Mouse (Mus musculus) small intestine, adult 2 months (tissue): ENCODE data around the gene Heatr5a.
A peak's percentile ranks its signal among the peaks of the same experiment; 100 is the strongest.

Experiments
- CTCF ChIP-seq: fragments of 200-500 bp; IDR thresholded peaks from 2 replicates; pipeline ENCODE4 v1.5.1; 2012; ENCODE audit warnings: low read depth, mild to moderate bottlenecking, control low read depth, inconsistent platforms, low read length, moderate library complexity, mixed read lengths; ENCODE audit not compliant: insufficient replicate concordance, insufficient read length; ENCODE audit errors: extremely low read depth
- POLR2A ChIP-seq: fragments of 200-500 bp; IDR thresholded peaks from 2 replicates; pipeline ENCODE4 v1.6.1; 2012; ENCODE audit warnings: low read depth, mild to moderate bottlenecking, control low read depth, inconsistent platforms, low read length, moderate library complexity

DNA sequence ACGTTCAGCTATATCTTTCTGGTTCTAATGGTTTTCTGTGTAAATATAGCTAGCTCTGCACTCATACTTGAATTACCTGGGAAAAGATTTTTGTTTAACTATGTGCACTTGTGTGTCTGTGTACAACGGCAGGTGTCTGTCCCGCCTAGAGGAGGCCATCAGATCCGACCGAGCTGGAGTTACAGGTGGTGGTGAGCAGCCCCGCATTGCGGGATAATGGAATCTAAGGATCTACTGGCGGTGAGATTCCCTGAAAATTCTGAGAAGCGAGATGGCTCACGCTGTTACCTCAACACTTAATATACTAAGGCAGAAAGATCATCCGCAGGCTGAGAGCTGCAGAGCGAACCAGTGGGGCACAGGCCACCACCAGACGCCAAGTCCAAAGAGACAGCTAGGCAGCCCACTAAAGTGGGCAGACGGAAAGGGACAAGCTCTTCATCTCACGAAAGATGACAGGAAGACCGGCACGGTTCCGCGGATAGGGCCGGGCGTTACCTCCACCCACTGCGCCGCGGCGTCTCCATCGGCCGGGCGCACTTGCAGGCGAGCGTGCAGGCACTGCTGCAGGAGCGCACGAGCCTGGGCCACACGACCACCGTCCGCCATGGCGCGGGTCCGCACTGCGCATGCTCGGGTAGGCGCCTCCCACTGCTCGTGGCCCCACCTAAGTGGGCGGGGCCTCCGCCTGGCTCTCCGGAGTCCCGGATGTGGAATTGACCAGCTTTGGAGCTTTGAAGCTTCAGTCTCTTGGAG, 34.9 kb upstream of the Heatr5a start, which contains the start of gene Dtd2:
- no peak for TF ChIP-seq CTCF
- TF ChIP-seq POLR2A, result peak; percentile 88
